Mouse (Mus musculus): ENCODE measurements at regions not wholly inside any gene's neighbourhood (a gene's known extent, or its start where the extent isn't known, plus 50 kb on each side); places are given as distances from the start of the nearest gene placed in this dataset.
"Not testable (repeated sequence)": the region's sequence is repeated elsewhere in the genome, so short reads cannot be mapped to it uniquely, and the experiment has no call there.

GRCm38 (mm10) chr3:60804711-60805293 lies 197.8 kb upstream of the P2ry1 start:
- no peak for DNase-seq

GRCm38 (mm10) chr3:60811924-60812323 lies 190.7 kb upstream of the P2ry1 start:
- no peak for DNase-seq

GRCm38 (mm10) chr3:60813485-60813884 lies 189.1 kb upstream of the P2ry1 start:
- DNase-seq: no peak

GRCm38 (mm10) chr3:60819684-60820281 lies 182.8 kb upstream of the P2ry1 start:
- no peak for DNase-seq

GRCm38 (mm10) chr3:60821463-60821862 lies 181.1 kb upstream of the P2ry1 start:
- DNase-seq: no peak

- no peak for DNase-seq
Measured at GRCm38 (mm10) chr3:60826759-60827158, 175.8 kb upstream of the P2ry1 start.

- no peak for DNase-seq
Measured at GRCm38 (mm10) chr3:60832385-60832784, 170.2 kb upstream of the P2ry1 start.

- DNase-seq: no peak
Measured at GRCm38 (mm10) chr3:60841895-60842294, 160.7 kb upstream of the P2ry1 start.

GRCm38 (mm10) chr3:60845293-60845692 lies 157.3 kb upstream of the P2ry1 start:
- no peak for DNase-seq

- DNase-seq: no peak
Measured at GRCm38 (mm10) chr3:60848437-60848836, 154.2 kb upstream of the P2ry1 start.

- no peak for DNase-seq
Measured at GRCm38 (mm10) chr3:60853773-60854172, 148.8 kb upstream of the P2ry1 start.

GRCm38 (mm10) chr3:60855734-60856133 lies 146.9 kb upstream of the P2ry1 start:
- DNase-seq: no peak

- no peak for DNase-seq
Measured at GRCm38 (mm10) chr3:60858474-60859118, 144.0 kb upstream of the P2ry1 start.

GRCm38 (mm10) chr3:60859119-60859515 lies 143.5 kb upstream of the P2ry1 start:
- no peak for DNase-seq

- DNase-seq: not testable (repeated sequence)
Measured at GRCm38 (mm10) chr3:60876858-60877257, 125.7 kb upstream of the P2ry1 start.

- DNase-seq: no peak
Measured at GRCm38 (mm10) chr3:60878880-60879279, 123.7 kb upstream of the P2ry1 start.

GRCm38 (mm10) chr3:60884027-60884426 lies 118.6 kb upstream of the P2ry1 start:
- DNase-seq: no peak

GRCm38 (mm10) chr3:60889191-60889861 lies 113.3 kb upstream of the P2ry1 start:
- no peak for DNase-seq

GRCm38 (mm10) chr3:60897628-60898269 lies 104.8 kb upstream of the P2ry1 start:
- DNase-seq: no peak

- DNase-seq: no peak
Measured at GRCm38 (mm10) chr3:60898720-60899119, 103.9 kb upstream of the P2ry1 start.

- no peak for DNase-seq
Measured at GRCm38 (mm10) chr3:60901571-60901970, 101.0 kb upstream of the P2ry1 start.

GRCm38 (mm10) chr3:60916411-60916810 lies 86.2 kb upstream of the P2ry1 start:
- no peak for DNase-seq

GRCm38 (mm10) chr3:60917271-60917670 lies 85.3 kb upstream of the P2ry1 start:
- no peak for DNase-seq

Measured in gastrocnemius, postnatal 25 days (tissue).